Mouse (Mus musculus): ENCODE measurements around the gene Olfr688. TPM values are rescaled to one million over a fixed set of nuclear protein-coding genes. Genes with fewer than 3 reads are reported as not detected.

Olfr688 gene
- total RNA-seq (2023): not detected

DNA sequence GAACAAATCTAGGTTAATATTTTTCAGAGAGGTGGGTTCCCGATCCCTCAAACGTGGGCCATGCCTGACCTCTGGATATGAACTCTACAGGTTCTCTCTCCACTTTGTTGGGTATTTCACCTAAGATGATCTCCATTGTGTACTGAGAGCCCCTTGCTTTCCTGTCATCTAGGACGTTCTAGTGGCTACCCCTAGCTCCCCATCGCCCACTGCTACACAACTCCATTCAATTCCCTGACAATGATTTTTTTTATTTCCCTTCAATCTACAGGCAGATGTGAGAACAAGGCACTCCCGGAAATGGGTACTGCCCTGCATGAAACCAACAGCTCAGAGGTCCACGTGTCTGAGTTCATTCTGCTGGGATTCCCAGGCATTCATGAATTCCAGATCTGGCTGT, at the start of gene Olfr688:
Olfr688 (plus strand) TSS at position 301 of the 400 bp plus-strand sequence.

GRCm38 (mm10) chr7:105310865-105311264, 23.0 kb downstream of the Olfr688 start, which contains the start of gene Olfr689:
TSS of gene Olfr689 (plus strand) at chr7:105311165.

DNA sequence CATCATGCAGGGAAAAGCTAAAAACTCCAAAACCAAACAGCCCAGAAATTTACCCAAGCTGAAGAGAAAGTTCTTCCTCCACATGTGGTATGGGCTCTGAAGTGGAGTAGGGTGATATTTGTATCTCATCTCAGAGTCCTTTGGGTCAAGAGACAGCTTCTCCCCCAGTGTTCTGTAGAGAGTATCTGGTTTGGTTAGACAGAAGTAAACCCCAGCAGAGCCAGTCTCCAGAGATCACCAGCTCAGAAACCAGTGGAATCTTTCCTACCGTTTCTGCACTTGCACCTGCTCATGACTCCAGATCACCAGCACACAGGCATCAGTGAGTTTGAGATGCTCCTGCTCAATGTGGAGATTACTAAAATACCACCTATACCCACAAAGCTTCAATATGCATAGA, 46.1 kb downstream of the Olfr688 start, which contains the start of gene Olfr690:
Olfr690 (minus strand) TSS at position 101 of the 400 bp plus-strand sequence.

Other genes starting within 250 kb of the Olfr688 start
- gene Olfr677, start 236.7 kb upstream of the Olfr688 start, total RNA-seq (2023): not detected
- not detected for gene Olfr678, start 223.6 kb upstream of the Olfr688 start, total RNA-seq (2023)
- not detected for gene Olfr679, start 206.9 kb upstream of the Olfr688 start, total RNA-seq (2023)
- gene Olfr680-ps1, start 195.3 kb upstream of the Olfr688 start, total RNA-seq (2023): not detected
- gene Olfr681, start 171.3 kb upstream of the Olfr688 start, total RNA-seq (2023): not detected
- gene Olfr683, start 141.1 kb upstream of the Olfr688 start, total RNA-seq (2023): not detected
- not detected for gene Olfr684, start 124.4 kb upstream of the Olfr688 start, total RNA-seq (2023)
- not detected for gene Olfr685, start 102.1 kb upstream of the Olfr688 start, total RNA-seq (2023)
- gene Olfr686, start 80.6 kb upstream of the Olfr688 start, total RNA-seq (2023): not detected
- not detected for gene Olfr689, start 23.1 kb downstream of the Olfr688 start, total RNA-seq (2023)
- under 1 TPM in 1 of 2 experiments, not detected in 1; 0.15 TPM for gene Olfr690, start 46.0 kb downstream of the Olfr688 start, total RNA-seq (2023)
- gene Olfr691, start 54.2 kb downstream of the Olfr688 start, total RNA-seq (2023): under 1 TPM; 0.61 to 0.71 TPM
- gene Olfr692, start 80.1 kb downstream of the Olfr688 start, total RNA-seq (2023): not detected
- not detected for gene Gm5901, start 86.9 kb downstream of the Olfr688 start, total RNA-seq (2023)
- 100 to 1,000 TPM; 170 to 172 TPM for gene Fam160a2, start 112.0 kb downstream of the Olfr688 start, total RNA-seq (2023)
- gene Cnga4, start 116.5 kb downstream of the Olfr688 start, total RNA-seq (2023): under 1 TPM; 0.31 to 0.64 TPM
- gene Cckbr, start 137.6 kb downstream of the Olfr688 start, total RNA-seq (2023): not detected
- not detected for gene Cavin3, start 194.2 kb downstream of the Olfr688 start, total RNA-seq (2023)

Measured in neutrophil, adult 83 days (primary cell).